Mouse (Mus musculus) testis, adult 2 months (tissue): ENCODE results near the gene Cdc37.

Source experiments
- CTCF ChIP-seq: fragments of 200-500 bp; IDR thresholded peaks from 2 replicates; pipeline ENCODE4 v1.5.1; 2012; ENCODE audit warnings: low read depth, mild to moderate bottlenecking, inconsistent platforms, low read length, moderate library complexity; ENCODE audit not compliant: control insufficient read depth, insufficient read depth, insufficient replicate concordance
- POLR2A ChIP-seq: fragments of 200-500 bp; IDR thresholded peaks from 2 replicates; pipeline ENCODE4 v1.6.1; 2012; ENCODE audit warnings: low read depth, mild to moderate bottlenecking, inconsistent platforms, low read length, moderate library complexity; ENCODE audit not compliant: control insufficient read depth

DNA sequence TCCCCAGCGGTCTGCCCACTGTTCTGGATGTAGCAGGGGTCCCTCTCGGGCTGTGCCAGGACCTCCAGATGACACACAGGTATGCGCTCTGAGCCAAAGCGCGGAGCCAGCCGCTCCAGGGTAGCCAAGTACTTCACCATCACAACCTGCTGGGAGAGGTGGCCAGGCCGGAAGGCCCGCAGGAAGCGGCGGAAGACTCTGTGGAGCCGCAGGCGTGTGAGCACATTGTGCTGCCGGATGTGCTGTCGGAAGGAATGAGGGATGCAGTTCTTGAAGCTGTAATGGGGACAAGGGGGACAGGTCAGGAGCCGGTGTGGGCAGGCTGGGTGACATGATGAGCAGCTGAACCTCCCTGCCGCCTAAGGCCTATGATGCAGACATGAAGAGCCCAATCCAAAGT lies 28.3 kb downstream of the Cdc37 start:
- TF ChIP-seq CTCF (no peak), POLR2A (no peak)
